Mouse (Mus musculus): ENCODE data around the gene Gna12. TPM values are rescaled to one million over a fixed set of nuclear protein-coding genes. Genes with fewer than 3 reads are reported as not detected.

Gene Gna12
- total and polyA plus RNA-seq, 3 experiments: 117 to 136 (median 118) TPM

DNA sequence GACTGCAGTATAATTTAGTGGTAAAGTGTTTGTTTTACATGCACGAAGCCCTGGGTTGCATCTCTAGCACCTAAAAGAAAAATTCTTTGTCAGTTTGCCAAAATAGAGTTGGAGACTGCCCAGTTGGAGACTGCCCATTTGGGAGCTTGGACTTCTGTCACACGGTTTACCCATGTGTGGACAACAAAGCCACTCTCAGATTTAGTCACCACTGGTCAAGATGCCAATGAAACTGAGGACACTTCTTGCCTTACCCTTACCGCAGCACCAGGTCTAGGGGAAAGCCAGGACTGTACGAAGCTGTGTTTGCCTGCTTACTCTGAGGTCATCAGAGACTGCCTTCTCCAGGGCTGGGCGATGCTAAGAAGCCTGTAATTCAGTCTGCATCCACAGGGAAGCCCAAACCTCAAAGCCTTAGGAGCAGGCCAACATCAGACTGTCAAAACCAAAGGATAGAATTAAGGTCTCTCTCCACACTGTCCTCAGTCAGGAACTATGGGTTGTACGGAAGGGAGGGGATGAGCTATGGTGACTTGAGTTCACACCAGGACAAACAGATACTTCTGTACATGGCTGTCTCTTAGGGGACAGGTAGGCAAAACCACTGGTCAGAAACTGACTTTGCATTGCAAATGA lies 29.8 kb downstream of the Gna12 start:
- peak in 1 of 2 experiments; percentile 37 for DNase-seq
- peaks cover 21% of the 10 kb centered on the region for H3K36me3 ChIP-seq (ENCODE audit: control insufficient read depth, insufficient read depth, low read length)
- intact Hi-C loops (cut with DNase I): no loop called here
- no peaks in the 10 kb centered on the region for H3K27me3 ChIP-seq (ENCODE audit: control insufficient read depth, insufficient read depth, low read length)
- peaks cover 37% of the 10 kb centered on the region for H3K4me1 ChIP-seq (ENCODE audit: control insufficient read depth, insufficient read depth, low read length)
- peak overlapping the region; percentile 70 for H3K27ac ChIP-seq
- peaks cover 12% of the 10 kb centered on the region for H3K79me2 ChIP-seq (replicated peaks; ENCODE audit: control insufficient read depth, insufficient read depth, low read length)
- H3K4me3 ChIP-seq: no peak overlapping the region
- TF ChIP-seq CTCF (IDR thresholded peaks at IDR 0.05) (peak; percentile 9; the same call in 1 of the 2 replicates), EP300 (IDR thresholded peaks at IDR 0.05; ENCODE audit: insufficient read depth, low read depth, low read length) (peak; percentile 78), POLR2A (IDR thresholded peaks at IDR 0.05; ENCODE audit: insufficient read depth, low read depth, low read length) (no peak)
- H3K9ac ChIP-seq (ENCODE audit: low read depth, low read length): 0 out of 2 replicates have a peak overlapping the region, but pooled peaks have one; percentile 41
- WGBS: 27% methylated on average over 6 of the region's 6 CpGs

DNA sequence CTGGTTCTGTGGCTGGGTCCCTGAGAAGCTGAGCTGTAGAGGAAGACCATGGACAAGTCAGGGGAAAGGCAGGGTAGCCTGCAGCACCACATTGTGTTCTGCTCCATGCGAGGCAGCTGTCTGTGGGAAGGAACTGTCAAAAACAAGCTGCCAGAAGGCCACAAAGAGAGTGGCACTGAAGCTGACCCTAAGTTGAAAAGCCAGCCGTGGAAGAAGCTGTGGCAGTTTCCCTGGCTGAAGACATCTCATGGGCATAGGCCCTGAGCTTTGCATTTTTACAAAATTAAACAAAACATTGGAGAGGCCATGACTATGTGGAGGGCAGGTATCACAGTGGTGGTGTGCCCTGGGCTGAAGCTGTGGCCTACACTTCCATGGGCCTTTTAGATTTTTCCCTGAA lies 31.0 kb downstream of the Gna12 start:
- DNase-seq: no peak
- H3K27me3 ChIP-seq (ENCODE audit: control insufficient read depth, insufficient read depth, low read length): no peaks in the 10 kb centered on the region
- 46% methylated on average over 2 of the region's 2 CpGs for WGBS
- intact Hi-C loops (cut with DNase I): no loop called here
- H3K4me1 ChIP-seq (ENCODE audit: control insufficient read depth, insufficient read depth, low read length): peaks cover 46% of the 10 kb centered on the region
- H3K79me2 ChIP-seq (replicated peaks; ENCODE audit: control insufficient read depth, insufficient read depth, low read length): peaks cover 9% of the 10 kb centered on the region
- peak overlapping the region; percentile 79 for H3K27ac ChIP-seq
- 0 out of 2 replicates have a peak overlapping the region, but pooled peaks have one; percentile 1 for H3K9ac ChIP-seq (ENCODE audit: low read depth, low read length)
- peaks cover 22% of the 10 kb centered on the region for H3K36me3 ChIP-seq (ENCODE audit: control insufficient read depth, insufficient read depth, low read length)
- TF ChIP-seq EP300 (IDR thresholded peaks at IDR 0.05; ENCODE audit: insufficient read depth, low read depth, low read length): no peak
- TF ChIP-seq CTCF (IDR thresholded peaks at IDR 0.05): no peak
- no peak for TF ChIP-seq POLR2A (IDR thresholded peaks at IDR 0.05; ENCODE audit: insufficient read depth, low read depth, low read length)
- no peak overlapping the region for H3K4me3 ChIP-seq

DNA sequence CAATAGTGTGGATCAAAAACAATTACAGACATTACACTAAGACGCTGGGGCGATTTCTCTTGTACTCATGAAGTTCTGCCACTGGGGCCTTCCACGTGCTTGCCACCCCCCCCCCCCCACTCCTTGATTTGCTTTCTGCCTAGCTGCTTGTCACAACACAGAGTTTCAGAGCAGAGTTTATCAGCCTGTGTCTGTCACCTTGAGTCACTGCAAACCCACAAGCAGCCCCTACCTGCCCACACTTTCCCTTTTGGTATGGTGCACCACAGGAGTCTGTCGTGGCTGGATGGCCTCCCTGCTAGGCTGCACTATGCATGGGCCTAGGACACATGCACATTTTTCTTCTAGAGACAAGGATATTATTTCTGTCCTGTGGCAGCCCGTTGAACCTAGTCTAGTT lies 31.5 kb downstream of the Gna12 start:
- H3K9ac ChIP-seq (ENCODE audit: low read depth, low read length): 0 out of 2 replicates have a peak overlapping the region, but pooled peaks have one; percentile 1
- intact Hi-C loops (cut with DNase I): no loop called here
- peaks cover 9% of the 10 kb centered on the region for H3K79me2 ChIP-seq (replicated peaks; ENCODE audit: control insufficient read depth, insufficient read depth, low read length)
- peaks cover 47% of the 10 kb centered on the region for H3K4me1 ChIP-seq (ENCODE audit: control insufficient read depth, insufficient read depth, low read length)
- peak overlapping the region; percentile 79 for H3K27ac ChIP-seq
- H3K27me3 ChIP-seq (ENCODE audit: control insufficient read depth, insufficient read depth, low read length): no peaks in the 10 kb centered on the region
- peaks cover 22% of the 10 kb centered on the region for H3K36me3 ChIP-seq (ENCODE audit: control insufficient read depth, insufficient read depth, low read length)
- 29% methylated on average over 5 of the region's 5 CpGs for WGBS
- no peak overlapping the region for H3K4me3 ChIP-seq
- no peak for DNase-seq
- no peak for TF ChIP-seq POLR2A (IDR thresholded peaks at IDR 0.05; ENCODE audit: insufficient read depth, low read depth, low read length)
- no peak for TF ChIP-seq CTCF (IDR thresholded peaks at IDR 0.05)
- TF ChIP-seq EP300 (IDR thresholded peaks at IDR 0.05; ENCODE audit: insufficient read depth, low read depth, low read length): no peak

DNA sequence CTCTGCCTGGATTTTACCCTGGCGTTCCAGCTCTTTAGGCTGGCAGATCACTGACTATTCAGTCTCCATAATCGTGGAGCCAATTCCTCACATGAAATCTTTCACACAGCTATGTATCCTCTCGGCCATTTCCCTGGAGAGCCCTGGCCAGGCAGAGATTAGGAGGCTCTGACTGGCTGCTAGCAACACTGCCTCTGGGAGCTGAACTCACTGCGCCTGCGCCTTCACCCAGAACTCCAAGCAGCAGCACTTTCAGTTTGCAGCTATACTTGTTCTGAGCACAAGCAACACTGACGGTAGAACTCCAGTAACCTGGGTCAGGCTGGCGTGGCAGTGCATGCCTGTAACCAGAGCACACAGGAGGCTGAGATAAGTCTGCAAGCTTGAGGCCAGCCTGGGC lies 32.1 kb downstream of the Gna12 start:
- Histone ChIP-seq H3K79me2 (replicated peaks; ENCODE audit: control insufficient read depth, insufficient read depth, low read length) (peaks cover 9% of the 10 kb centered on the region), H3K9ac (ENCODE audit: low read depth, low read length) (peak overlapping the region; percentile 52), H3K27ac (peak overlapping the region; percentile 79), H3K36me3 (ENCODE audit: control insufficient read depth, insufficient read depth, low read length) (peaks cover 22% of the 10 kb centered on the region), H3K4me3 (peak overlapping the region; percentile 23; the same call in 1 of the 2 replicates), H3K4me1 (ENCODE audit: control insufficient read depth, insufficient read depth, low read length) (peaks cover 47% of the 10 kb centered on the region), H3K27me3 (ENCODE audit: control insufficient read depth, insufficient read depth, low read length) (no peaks in the 10 kb centered on the region)
- TF ChIP-seq CTCF (IDR thresholded peaks at IDR 0.05) (no peak), POLR2A (IDR thresholded peaks at IDR 0.05; ENCODE audit: insufficient read depth, low read depth, low read length) (peak; percentile 61), EP300 (IDR thresholded peaks at IDR 0.05; ENCODE audit: insufficient read depth, low read depth, low read length) (no peak)
- peak; percentile 75 to 85 for DNase-seq
- 22% methylated on average over 7 of the region's 7 CpGs for WGBS
- intact Hi-C loops (cut with DNase I): no loop called here

DNA sequence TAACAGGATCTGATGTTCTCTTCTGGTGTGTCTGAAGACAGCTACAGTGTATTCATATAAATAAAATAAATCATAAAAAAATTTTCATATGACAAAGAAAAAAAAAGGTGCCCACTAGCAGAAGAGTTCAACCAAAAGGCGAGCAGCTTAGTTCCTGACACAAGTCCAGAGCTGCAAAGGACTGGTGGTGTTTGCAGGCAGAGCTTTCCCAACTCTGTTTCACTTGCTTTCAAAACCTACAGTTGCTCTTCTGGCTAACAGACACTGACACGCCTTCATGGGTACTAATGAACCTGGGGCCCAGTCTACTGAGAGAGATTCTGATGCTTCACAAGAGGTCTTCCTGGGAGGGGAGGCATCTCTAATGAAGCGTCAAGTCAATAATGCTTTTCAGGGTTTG lies 34.2 kb downstream of the Gna12 start:
- intact Hi-C loops (cut with DNase I): no loop called here
- Histone ChIP-seq H3K9ac (ENCODE audit: low read depth, low read length) (no peak overlapping the region), H3K27ac (peak overlapping the region; percentile 81), H3K36me3 (ENCODE audit: control insufficient read depth, insufficient read depth, low read length) (peaks cover 31% of the 10 kb centered on the region), H3K79me2 (replicated peaks; ENCODE audit: control insufficient read depth, insufficient read depth, low read length) (peaks cover under 1% of the 10 kb centered on the region; the same call in 1 of the 2 replicates), H3K4me1 (ENCODE audit: control insufficient read depth, insufficient read depth, low read length) (peaks cover 50% of the 10 kb centered on the region), H3K4me3 (no peak overlapping the region), H3K27me3 (ENCODE audit: control insufficient read depth, insufficient read depth, low read length) (no peaks in the 10 kb centered on the region)
- 83% methylated on average over 3 of the region's 3 CpGs for WGBS
- no peak for TF ChIP-seq EP300 (IDR thresholded peaks at IDR 0.05; ENCODE audit: insufficient read depth, low read depth, low read length)
- no peak for TF ChIP-seq CTCF (IDR thresholded peaks at IDR 0.05)
- no peak for TF ChIP-seq POLR2A (IDR thresholded peaks at IDR 0.05; ENCODE audit: insufficient read depth, low read depth, low read length)
- no peak for DNase-seq

DNA sequence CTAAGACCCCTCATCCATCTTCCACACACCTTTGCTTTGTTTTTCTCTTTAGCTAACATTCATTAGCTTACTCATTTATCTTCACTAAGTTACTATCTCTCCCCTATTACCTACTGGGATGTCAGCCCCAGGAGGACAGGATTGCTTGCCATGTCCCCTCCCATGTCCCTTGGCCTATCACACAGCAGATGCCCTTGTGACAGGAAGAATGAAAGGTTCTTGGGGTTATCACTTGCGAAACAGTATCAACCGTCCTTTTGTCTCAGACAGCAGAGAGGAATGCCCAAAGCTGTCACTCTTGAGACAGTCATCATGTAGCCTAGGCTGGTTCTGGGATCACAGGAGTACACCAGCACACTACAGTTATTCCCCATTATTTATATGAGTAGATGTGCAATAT lies 35.1 kb downstream of the Gna12 start:
- TF ChIP-seq CTCF (IDR thresholded peaks at IDR 0.05): no peak
- TF ChIP-seq EP300 (IDR thresholded peaks at IDR 0.05; ENCODE audit: insufficient read depth, low read depth, low read length): peak; percentile 84
- TF ChIP-seq POLR2A (IDR thresholded peaks at IDR 0.05; ENCODE audit: insufficient read depth, low read depth, low read length): no peak; the same call in 1 of the 2 replicates
- no peak overlapping the region for H3K9ac ChIP-seq (ENCODE audit: low read depth, low read length)

More for the DNA sequence above, 35.1 kb downstream of the Gna12 start:
- intact Hi-C loops (cut with DNase I): no loop called here
- peaks cover 47% of the 10 kb centered on the region for H3K4me1 ChIP-seq (ENCODE audit: control insufficient read depth, insufficient read depth, low read length)
- peaks cover 29% of the 10 kb centered on the region for H3K36me3 ChIP-seq (ENCODE audit: control insufficient read depth, insufficient read depth, low read length)
- peak overlapping the region; percentile 81 for H3K27ac ChIP-seq
- H3K27me3 ChIP-seq (ENCODE audit: control insufficient read depth, insufficient read depth, low read length): no peaks in the 10 kb centered on the region
- peak in 1 of 2 experiments; percentile 56 for DNase-seq
- H3K79me2 ChIP-seq (replicated peaks; ENCODE audit: control insufficient read depth, insufficient read depth, low read length): no peaks in the 10 kb centered on the region
- WGBS: 11% methylated on average over 2 of the region's 2 CpGs
- no peak overlapping the region for H3K4me3 ChIP-seq

Measured in heart, adult 2 months (tissue).